Mouse (Mus musculus): Measurements from ENCODE around the gene Timmdc1. TPM values are rescaled to one million over a fixed set of nuclear protein-coding genes. Genes with fewer than 3 reads are reported as not detected.

Timmdc1 gene
- total RNA-seq, 2 experiments from 2014 or later, result 9.2 to 39.0 TPM

Other genes with a start within 250 kb of the Timmdc1 start
- gene Nr1i2, start 227.8 kb downstream of the Timmdc1 start, total RNA-seq (2015), result not detected in 2 replicates
- gene Nr1i2, start 227.8 kb downstream of the Timmdc1 start, total RNA-seq (2017), result not detected in 2 replicates
- not detected in 2 replicates for gene Maats1, start 180.5 kb downstream of the Timmdc1 start, total RNA-seq (2015)
- gene Maats1, start 180.5 kb downstream of the Timmdc1 start, total RNA-seq (2017), result not detected in 2 replicates
- gene Cox17, start 175.7 kb downstream of the Timmdc1 start, total RNA-seq (2015), result 95.3 and 110 TPM in 2 replicates
- gene Cox17, start 175.7 kb downstream of the Timmdc1 start, total RNA-seq (2017), result 294 and 340 TPM in 2 replicates
- not detected in 2 replicates for gene Gm21987, start 175.6 kb downstream of the Timmdc1 start, total RNA-seq (2015)
- gene Gm21987, start 175.6 kb downstream of the Timmdc1 start, total RNA-seq (2017), result not detected in 2 replicates
- 0.27 and 0.62 TPM in 2 replicates for gene Popdc2, start 160.5 kb downstream of the Timmdc1 start, total RNA-seq (2015)
- not detected in 2 replicates for gene Popdc2, start 160.5 kb downstream of the Timmdc1 start, total RNA-seq (2017)
- gene Pla1a, start 89.5 kb downstream of the Timmdc1 start, total RNA-seq (2015), result not detected in 2 replicates
- not detected in 2 replicates for gene Pla1a, start 89.5 kb downstream of the Timmdc1 start, total RNA-seq (2017)
- gene Adprh, start 70.0 kb downstream of the Timmdc1 start, total RNA-seq (2015), result 22.9 and 23.5 TPM in 2 replicates
- 14.9 and 16.0 TPM in 2 replicates for gene Adprh, start 70.0 kb downstream of the Timmdc1 start, total RNA-seq (2017)
- 0.77 and 1.6 TPM in 2 replicates for gene Cd80, start 67.1 kb downstream of the Timmdc1 start, total RNA-seq (2015)
- 0.25 and 0.47 TPM in 2 replicates for gene Cd80, start 67.1 kb downstream of the Timmdc1 start, total RNA-seq (2017)
- 41.1 and 43.1 TPM in 2 replicates for gene Poglut1, start 27.6 kb upstream of the Timmdc1 start, total RNA-seq (2015)
- gene Poglut1, start 27.6 kb upstream of the Timmdc1 start, total RNA-seq (2017), result 19.5 and 20.6 TPM in 2 replicates
- gene Tmem39a, start 36.0 kb upstream of the Timmdc1 start, total RNA-seq (2015), result 129 and 146 TPM in 2 replicates
- 84.5 and 107 TPM in 2 replicates for gene Tmem39a, start 36.0 kb upstream of the Timmdc1 start, total RNA-seq (2017)
- 12.8 and 15.6 TPM in 2 replicates for gene Arhgap31, start 190.6 kb upstream of the Timmdc1 start, total RNA-seq (2015)
- gene Arhgap31, start 190.6 kb upstream of the Timmdc1 start, total RNA-seq (2017), result 6.5 and 7.2 TPM in 2 replicates
- 40.2 and 42.0 TPM in 2 replicates for gene B4galt4, start 219.6 kb upstream of the Timmdc1 start, total RNA-seq (2015)
- gene B4galt4, start 219.6 kb upstream of the Timmdc1 start, total RNA-seq (2017), result 56.4 and 61.7 TPM in 2 replicates